Mouse (Mus musculus): ENCODE results near the gene Fbxw8. TPM values are rescaled to one million over a fixed set of nuclear protein-coding genes. Genes with fewer than 3 reads are reported as not detected.

Fbxw8 gene
- total and polyA plus RNA-seq, 3 experiments, result 26.1 to 34.0 (median 30.2) TPM

DNA sequence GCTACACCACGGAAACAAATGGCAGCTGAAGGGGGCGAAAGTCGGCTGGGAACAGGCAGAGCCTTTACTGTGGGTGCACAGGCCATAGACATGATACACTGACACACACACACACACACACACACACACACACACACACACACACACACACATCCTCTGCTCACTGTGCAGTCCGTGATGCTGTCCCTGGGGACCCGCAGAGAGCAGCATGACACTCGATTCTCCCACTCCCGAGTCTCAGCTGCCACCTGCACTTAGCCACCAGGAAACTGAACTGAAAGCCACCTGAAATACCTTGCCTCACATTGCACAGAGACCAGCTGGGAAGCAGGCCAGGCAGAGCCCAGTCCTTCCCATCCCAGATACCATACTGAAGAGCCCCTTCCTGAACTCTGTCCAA is 70.0 kb downstream of the Fbxw8 start:
- no peak for ATAC-seq (ENCODE audit: extremely low read depth, insufficient number of reproducible peaks, low FRiP score, poor library complexity, severe bottlenecking)
- DNase-seq (ENCODE audit: low spot score), result no peak
- H3K9me3 ChIP-seq (replicated peaks), result no peaks in the 10 kb centered on the region
- peaks cover 3% of the 10 kb centered on the region; the same call in 1 of the 2 replicates for H3K4me1 ChIP-seq (ENCODE audit: insufficient read depth, low read depth, low read length)
- no peaks in the 10 kb centered on the region for H3K27me3 ChIP-seq (ENCODE audit: insufficient read depth, low read length)
- peaks cover 94% of the 10 kb centered on the region for H3K36me3 ChIP-seq (replicated peaks)
- TF ChIP-seq GATA1 (IDR thresholded peaks at IDR 0.05; ENCODE audit: borderline replicate concordance, low read length) (no peak), CTCF (IDR thresholded peaks at IDR 0.05; ENCODE audit: low read depth, low read length) (no peak), POLR2AphosphoS5 (IDR thresholded peaks at IDR 0.05; ENCODE audit: insufficient replicate concordance, low read depth, low read length) (no peak), TAL1 (conservative IDR thresholded peaks at IDR 0.05; ENCODE audit: low read depth, low read length) (no peak), GATA2 (IDR thresholded peaks at IDR 0.05; ENCODE audit: borderline replicate concordance, low read depth, low read length) (no peak)
- no peak overlapping the region for H3K4me3 ChIP-seq (ENCODE audit: low read depth, low read length)

DNA sequence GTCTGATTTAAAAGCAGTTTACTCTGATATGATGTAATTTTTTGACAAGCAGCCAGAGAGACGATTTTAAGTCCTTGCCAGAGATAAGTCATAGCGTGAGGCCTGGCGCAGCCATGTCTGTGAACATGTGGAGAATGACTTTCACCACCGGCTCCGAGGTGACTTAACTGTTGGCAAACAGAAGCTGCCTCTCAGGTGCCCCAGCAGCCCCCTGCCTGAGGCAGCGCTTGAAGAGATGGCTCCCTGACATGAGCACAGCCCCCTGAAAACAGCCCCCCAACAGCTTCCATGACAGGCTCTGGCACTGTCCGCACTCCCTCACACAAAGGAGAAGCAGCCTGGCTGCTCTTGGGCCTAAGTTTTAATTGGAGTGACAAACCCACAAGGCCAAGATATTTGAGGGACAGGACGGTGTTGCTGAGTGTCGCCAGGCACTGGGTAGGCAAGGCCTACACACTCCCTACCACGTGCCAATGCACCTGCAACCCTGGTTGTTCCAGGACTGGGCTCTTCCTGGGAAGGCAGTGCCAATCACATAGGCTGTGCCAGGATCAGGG is 71.0 kb downstream of the Fbxw8 start:
- Histone ChIP-seq H3K4me1 (ENCODE audit: insufficient read depth, low read depth, low read length) (peaks cover 3% of the 10 kb centered on the region; the same call in 1 of the 2 replicates), H3K36me3 (replicated peaks) (peaks cover 94% of the 10 kb centered on the region), H3K27me3 (ENCODE audit: insufficient read depth, low read length) (no peaks in the 10 kb centered on the region), H3K9me3 (replicated peaks) (no peaks in the 10 kb centered on the region), H3K4me3 (ENCODE audit: low read depth, low read length) (no peak overlapping the region)
- no peak for TF ChIP-seq GATA1 (IDR thresholded peaks at IDR 0.05; ENCODE audit: borderline replicate concordance, low read length)
- TF ChIP-seq TAL1 (conservative IDR thresholded peaks at IDR 0.05; ENCODE audit: low read depth, low read length), result no peak
- ATAC-seq (ENCODE audit: extremely low read depth, insufficient number of reproducible peaks, low FRiP score, poor library complexity, severe bottlenecking) (no peak; the same call in 1 of the 2 replicates), DNase-seq (ENCODE audit: low spot score) (no peak)

- no peak for ATAC-seq (ENCODE audit: extremely low read depth, insufficient number of reproducible peaks, low FRiP score, poor library complexity, severe bottlenecking)
- TF ChIP-seq CTCF (IDR thresholded peaks at IDR 0.05; ENCODE audit: low read depth, low read length) (no peak), GATA1 (IDR thresholded peaks at IDR 0.05; ENCODE audit: borderline replicate concordance, low read length) (no peak), GATA2 (IDR thresholded peaks at IDR 0.05; ENCODE audit: borderline replicate concordance, low read depth, low read length) (no peak), TAL1 (conservative IDR thresholded peaks at IDR 0.05; ENCODE audit: low read depth, low read length) (no peak), POLR2AphosphoS5 (IDR thresholded peaks at IDR 0.05; ENCODE audit: insufficient replicate concordance, low read depth, low read length) (no peak)
- no peaks in the 10 kb centered on the region for H3K27me3 ChIP-seq (ENCODE audit: insufficient read depth, low read length)
- H3K4me3 ChIP-seq (ENCODE audit: low read depth, low read length), result no peak overlapping the region
- no peaks in the 10 kb centered on the region for H3K9me3 ChIP-seq (replicated peaks)
- peaks cover 96% of the 10 kb centered on the region for H3K36me3 ChIP-seq (replicated peaks)
- DNase-seq (ENCODE audit: low spot score), result no peak
- H3K4me1 ChIP-seq (ENCODE audit: insufficient read depth, low read depth, low read length), result peaks cover 3% of the 10 kb centered on the region; the same call in 1 of the 2 replicates
Measured at GRCm38 (mm10) chr5:118083060-118083638, 72.1 kb downstream of the Fbxw8 start.

DNA sequence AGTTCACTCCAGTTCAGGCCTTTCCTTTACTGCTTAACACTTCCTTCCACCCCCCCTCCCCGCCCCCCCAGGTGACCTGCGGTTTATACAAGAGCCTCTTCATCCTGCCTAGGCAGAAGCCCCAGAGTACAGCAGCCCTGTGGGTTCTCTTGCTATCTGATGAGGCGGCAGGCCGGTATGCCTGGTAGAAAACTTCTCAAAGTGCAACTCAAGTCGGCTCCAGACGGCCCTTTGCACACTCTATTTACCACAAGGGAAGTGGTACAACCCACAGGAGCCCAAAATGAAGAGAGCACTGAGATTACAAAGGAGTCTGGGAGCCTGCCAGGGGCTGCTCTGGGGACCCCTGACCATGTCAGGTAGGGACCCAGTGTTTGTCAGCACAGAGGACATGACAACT is 73.3 kb downstream of the Fbxw8 start:
- TF ChIP-seq GATA2 (IDR thresholded peaks at IDR 0.05; ENCODE audit: borderline replicate concordance, low read depth, low read length) (no peak), GATA1 (IDR thresholded peaks at IDR 0.05; ENCODE audit: borderline replicate concordance, low read length) (no peak), TAL1 (conservative IDR thresholded peaks at IDR 0.05; ENCODE audit: low read depth, low read length) (no peak)
- Histone ChIP-seq H3K27me3 (ENCODE audit: insufficient read depth, low read length) (no peaks in the 10 kb centered on the region), H3K4me1 (ENCODE audit: insufficient read depth, low read depth, low read length) (no peaks in the 10 kb centered on the region), H3K9me3 (replicated peaks) (no peaks in the 10 kb centered on the region), H3K4me3 (ENCODE audit: low read depth, low read length) (no peak overlapping the region), H3K36me3 (replicated peaks) (peaks cover 97% of the 10 kb centered on the region)
- no peak for DNase-seq (ENCODE audit: low spot score)
- no peak for ATAC-seq (ENCODE audit: extremely low read depth, insufficient number of reproducible peaks, low FRiP score, poor library complexity, severe bottlenecking)

- TF ChIP-seq GATA2 (IDR thresholded peaks at IDR 0.05; ENCODE audit: borderline replicate concordance, low read depth, low read length), result no peak
- TF ChIP-seq GATA1 (IDR thresholded peaks at IDR 0.05; ENCODE audit: borderline replicate concordance, low read length), result no peak
- no peak for TF ChIP-seq POLR2AphosphoS5 (IDR thresholded peaks at IDR 0.05; ENCODE audit: insufficient replicate concordance, low read depth, low read length)
- TF ChIP-seq TAL1 (conservative IDR thresholded peaks at IDR 0.05; ENCODE audit: low read depth, low read length), result no peak
- TF ChIP-seq CTCF (IDR thresholded peaks at IDR 0.05; ENCODE audit: low read depth, low read length), result no peak
- H3K4me3 ChIP-seq (ENCODE audit: low read depth, low read length), result no peak overlapping the region
- H3K36me3 ChIP-seq (replicated peaks), result peaks cover 97% of the 10 kb centered on the region
- no peaks in the 10 kb centered on the region for H3K27me3 ChIP-seq (ENCODE audit: insufficient read depth, low read length)
- no peaks in the 10 kb centered on the region for H3K4me1 ChIP-seq (ENCODE audit: insufficient read depth, low read depth, low read length)
- H3K9me3 ChIP-seq (replicated peaks), result no peaks in the 10 kb centered on the region
- DNase-seq (ENCODE audit: low spot score) (no peak), ATAC-seq (ENCODE audit: extremely low read depth, insufficient number of reproducible peaks, low FRiP score, poor library complexity, severe bottlenecking) (no peak)
Measured at GRCm38 (mm10) chr5:118081374-118081949, 73.8 kb downstream of the Fbxw8 start.

DNA sequence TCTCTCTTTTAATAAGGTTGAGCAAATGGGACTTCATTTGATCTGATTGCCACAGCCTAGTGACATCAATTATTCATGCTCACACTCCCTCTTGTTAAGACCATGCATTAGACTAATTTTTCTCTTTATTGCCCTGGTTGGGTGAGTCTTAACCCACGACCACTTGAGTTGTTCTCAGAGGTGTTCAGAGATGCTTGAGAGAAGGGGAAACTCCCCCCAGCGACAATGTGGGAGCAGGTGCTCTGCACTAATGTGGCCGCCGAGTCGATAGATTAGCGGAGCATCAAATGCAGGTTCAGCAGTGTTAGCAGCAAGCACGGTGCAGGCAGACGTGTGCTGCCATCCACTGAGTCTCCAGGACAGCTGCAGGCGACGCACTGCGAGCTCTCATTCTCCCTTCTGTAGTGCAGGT is 75.4 kb downstream of the Fbxw8 start:
- H3K9me3 ChIP-seq (replicated peaks), result no peaks in the 10 kb centered on the region
- H3K4me1 ChIP-seq (ENCODE audit: insufficient read depth, low read depth, low read length), result no peaks in the 10 kb centered on the region
- ATAC-seq (ENCODE audit: extremely low read depth, insufficient number of reproducible peaks, low FRiP score, poor library complexity, severe bottlenecking) (no peak), DNase-seq (ENCODE audit: low spot score) (no peak)
- no peak overlapping the region for H3K4me3 ChIP-seq (ENCODE audit: low read depth, low read length)
- TF ChIP-seq TAL1 (conservative IDR thresholded peaks at IDR 0.05; ENCODE audit: low read depth, low read length), result no peak
- no peak for TF ChIP-seq POLR2AphosphoS5 (IDR thresholded peaks at IDR 0.05; ENCODE audit: insufficient replicate concordance, low read depth, low read length)
- TF ChIP-seq GATA2 (IDR thresholded peaks at IDR 0.05; ENCODE audit: borderline replicate concordance, low read depth, low read length), result no peak
- no peak for TF ChIP-seq CTCF (IDR thresholded peaks at IDR 0.05; ENCODE audit: low read depth, low read length)
- TF ChIP-seq GATA1 (IDR thresholded peaks at IDR 0.05; ENCODE audit: borderline replicate concordance, low read length), result no peak
- H3K36me3 ChIP-seq (replicated peaks), result peaks cover 97% of the 10 kb centered on the region
- no peaks in the 10 kb centered on the region for H3K27me3 ChIP-seq (ENCODE audit: insufficient read depth, low read length)

Measured in G1E (cell line).